Mouse (Mus musculus) limb, embryonic 14.5 days (tissue): ENCODE results near the gene Prss48. TPM values are rescaled to one million over a fixed set of nuclear protein-coding genes. Genes with fewer than 3 reads are reported as not detected.
A peak's percentile ranks its signal among the peaks of the same experiment; 100 is the strongest.

Experiments used
- ATAC-seq: fragments of 200-750 bp; cut with Nextera tagmentation; 2 replicates; pipeline ENCODE4 v1.8.0; 2017; ENCODE audit warnings: low read depth, moderate number of reproducible peaks, moderate TSS enrichment; ENCODE audit not compliant: low FRiP score
- DNase-seq: peaks from one replicate; pipeline ENCODE4 v3.0.0-alpha.2; 2015; ENCODE audit warnings: low spot score
- H3K27ac ChIP-seq: fragments of 300-500 bp; sonication (generic); replicated peaks from 2 replicates; pipeline ENCODE4 v1.5.1; 2014; ENCODE audit warnings: low read depth, mild to moderate bottlenecking, low read length, moderate library complexity, mixed read lengths
- H3K27me3 ChIP-seq: fragments of 300-500 bp; sonication (generic); 2 replicates; pipeline ENCODE4 v1.6.1; 2014; ENCODE audit warnings: low read length, mixed read lengths; ENCODE audit not compliant: control insufficient read depth, insufficient read depth
- H3K36me3 ChIP-seq: fragments of 300-500 bp; sonication (generic); 2 replicates; pipeline ENCODE4 v1.6.1; 2014; ENCODE audit warnings: mild to moderate bottlenecking, low read length, moderate library complexity, mixed read lengths; ENCODE audit not compliant: control insufficient read depth, insufficient read depth
- H3K4me1 ChIP-seq: fragments of 300-500 bp; sonication (generic); 2 replicates; pipeline ENCODE4 v1.6.1; 2014; ENCODE audit warnings: antibody characterized with exemption, low read length, mixed read lengths; ENCODE audit not compliant: control insufficient read depth, insufficient read depth
- H3K4me2 ChIP-seq: fragments of 300-500 bp; sonication (generic); replicated peaks from 2 replicates; pipeline ENCODE4 v1.6.1; 2014; ENCODE audit warnings: low read depth, mild to moderate bottlenecking, low read length, moderate library complexity; ENCODE audit not compliant: severe bottlenecking
- H3K4me3 ChIP-seq: fragments of 300-500 bp; sonication (generic); replicated peaks from 2 replicates; pipeline ENCODE4 v1.5.1; 2014; ENCODE audit warnings: low read length
- H3K9ac ChIP-seq: fragments of 300-500 bp; sonication (generic); 2 replicates; pipeline ENCODE4 v1.6.1; 2014; ENCODE audit warnings: mild to moderate bottlenecking, low read depth, low read length, moderate library complexity; ENCODE audit not compliant: severe bottlenecking
- H3K9me3 ChIP-seq: fragments of 300-500 bp; sonication (generic); 2 replicates; pipeline ENCODE4 v1.6.1; 2016; ENCODE audit warnings: low read length; ENCODE audit not compliant: control insufficient read depth
- POLR2A ChIP-seq: fragments of 200-500 bp; IDR thresholded peaks from 2 replicates; pipeline ENCODE4 v1.8.0; 2012; ENCODE audit warnings: inconsistent platforms, mild to moderate bottlenecking, moderate library complexity, borderline replicate concordance; ENCODE audit not compliant: insufficient read depth, insufficient read length; ENCODE audit errors: extremely low read depth
- WGBS: fragments of 180-500 bp; shearing (Covaris S2); extraction: QIAGEN DNeasy Blood & Tissue Kit; methylation state at CpG from one replicate; pipeline ENCODE4 v1.1.7; 2014; 5-methylcytosine and 5-hydroxymethylcytosine counted together
- polyA plus RNA-seq, 2 experiments: library from polyadenylated mRNA; depleted of rRNA in 1 of 2; stranded (reverse) in 1 of 2; unstranded in 1 of 2; fragments of >200 nt; fragmentation: Nextera tagmentation in 1 of 2; extraction: Ambion mirVana in 1 of 2; gene quantifications; 2 replicates each; pipeline versions ENCODE4 v1.2.1 to v1.2.3; 2012 to 2014

Gene Prss48
- polyA plus RNA-seq, 2 experiments: not detected

- peaks cover 3% of the 10 kb centered on the region for H3K4me1 ChIP-seq
- no peaks in the 10 kb centered on the region for H3K9me3 ChIP-seq
- H3K27me3 ChIP-seq: no peaks in the 10 kb centered on the region
- no peak overlapping the region for H3K4me3 ChIP-seq
- ATAC-seq (no peak), DNase-seq (no peak)
- H3K27ac ChIP-seq: no peak overlapping the region
- 82% methylated on average over 10 of the region's 10 CpGs for WGBS
- H3K36me3 ChIP-seq: no peaks in the 10 kb centered on the region
- no peak overlapping the region for H3K9ac ChIP-seq
- H3K4me2 ChIP-seq: no peak overlapping the region
- TF ChIP-seq POLR2A: no peak
These were observed 11.5 kb upstream of the Prss48 start for GRCm38 (mm10) chr3:86013837-86014236.

GRCm38 (mm10) chr3:86011833-86012232, 9.5 kb upstream of the Prss48 start:
- no peaks in the 10 kb centered on the region for H3K36me3 ChIP-seq
- no peaks in the 10 kb centered on the region for H3K27me3 ChIP-seq
- H3K4me2 ChIP-seq: no peak overlapping the region
- DNase-seq: no peak
- H3K4me3 ChIP-seq: no peak overlapping the region
- H3K27ac ChIP-seq: no peak overlapping the region
- H3K4me1 ChIP-seq: peaks cover 3% of the 10 kb centered on the region
- no peak for ATAC-seq
- H3K9me3 ChIP-seq: 0 out of 2 replicates have a peak, but pooled peaks cover 6% of the 10 kb centered on the region
- no peak overlapping the region for H3K9ac ChIP-seq
- 64% methylated on average over 3 of the region's 3 CpGs for WGBS
- TF ChIP-seq POLR2A: no peak

GRCm38 (mm10) chr3:86011373-86011772, 9.1 kb upstream of the Prss48 start:
- ATAC-seq: no peak
- H3K9ac ChIP-seq: no peak overlapping the region
- H3K9me3 ChIP-seq: 0 out of 2 replicates have a peak, but pooled peaks cover 6% of the 10 kb centered on the region
- no peaks in the 10 kb centered on the region for H3K27me3 ChIP-seq
- H3K4me2 ChIP-seq: no peak overlapping the region
- peaks cover 3% of the 10 kb centered on the region for H3K4me1 ChIP-seq
- no peak for TF ChIP-seq POLR2A
- 66% methylated on average over 6 of the region's 6 CpGs for WGBS
- H3K36me3 ChIP-seq: no peaks in the 10 kb centered on the region
- H3K27ac ChIP-seq: no peak overlapping the region
- H3K4me3 ChIP-seq: no peak overlapping the region
- DNase-seq: no peak

- TF ChIP-seq POLR2A: no peak
- ATAC-seq: no peak
- Histone ChIP-seq H3K36me3 (no peaks in the 10 kb centered on the region), H3K4me1 (peaks cover 3% of the 10 kb centered on the region), H3K9ac (no peak overlapping the region), H3K27me3 (no peaks in the 10 kb centered on the region), H3K4me3 (no peak overlapping the region), H3K9me3 (0 out of 2 replicates have a peak, but pooled peaks cover 6% of the 10 kb centered on the region), H3K27ac (no peak overlapping the region), H3K4me2 (no peak overlapping the region)
- WGBS: 61% methylated on average over 3 of the region's 3 CpGs
- peak; percentile 26 for DNase-seq
These were observed 8.3 kb upstream of the Prss48 start for GRCm38 (mm10) chr3:86010618-86011017.

GRCm38 (mm10) chr3:86004751-86005150, 2.5 kb upstream of the Prss48 start:
- no peak for ATAC-seq
- WGBS: 95% methylated on average over 10 of the region's 10 CpGs
- no peak overlapping the region for H3K4me2 ChIP-seq

GRCm38 (mm10) chr3:86002940-86003339, 649 bp upstream of the Prss48 start:
- WGBS: 64% methylated on average over 5 of the region's 5 CpGs
- ATAC-seq: no peak
- no peaks in the 10 kb centered on the region for H3K36me3 ChIP-seq
- no peak overlapping the region for H3K27ac ChIP-seq
- no peak overlapping the region for H3K4me2 ChIP-seq
- TF ChIP-seq POLR2A: no peak
- no peaks in the 10 kb centered on the region for H3K9me3 ChIP-seq
- no peak overlapping the region for H3K4me3 ChIP-seq
- H3K9ac ChIP-seq: no peak overlapping the region
- H3K4me1 ChIP-seq: no peaks in the 10 kb centered on the region
- no peak for DNase-seq
- H3K27me3 ChIP-seq: no peaks in the 10 kb centered on the region

More at GRCm38 (mm10) chr3:86004751-86005150, 2.5 kb upstream of the Prss48 start:
- Histone ChIP-seq H3K9ac (no peak overlapping the region), H3K27ac (no peak overlapping the region), H3K9me3 (0 out of 2 replicates have a peak, but pooled peaks cover 6% of the 10 kb centered on the region), H3K36me3 (no peaks in the 10 kb centered on the region), H3K27me3 (no peaks in the 10 kb centered on the region), H3K4me3 (no peak overlapping the region), H3K4me1 (no peaks in the 10 kb centered on the region)
- no peak for DNase-seq
- TF ChIP-seq POLR2A: no peak
